Mouse (Mus musculus) heart, postnatal 4 days (tissue): ENCODE results near the gene Gm14692. TPM values are rescaled to one million over a fixed set of nuclear protein-coding genes. Genes with fewer than 3 reads are reported as not detected.
"Not testable (repeated sequence)": the region's sequence is repeated elsewhere in the genome, so short reads cannot be mapped to it uniquely, and the experiment has no call there.

Experiments
- DNase-seq: peaks from one replicate; pipeline ENCODE4 v3.0.0; 2021
- total RNA-seq, 2 experiments: library from RNA; stranded (reverse); gene quantifications; 2 replicates each; pipeline ENCODE4 v1.2.3; 2021

Gm14692 gene
- total RNA-seq: not detected

DNA sequence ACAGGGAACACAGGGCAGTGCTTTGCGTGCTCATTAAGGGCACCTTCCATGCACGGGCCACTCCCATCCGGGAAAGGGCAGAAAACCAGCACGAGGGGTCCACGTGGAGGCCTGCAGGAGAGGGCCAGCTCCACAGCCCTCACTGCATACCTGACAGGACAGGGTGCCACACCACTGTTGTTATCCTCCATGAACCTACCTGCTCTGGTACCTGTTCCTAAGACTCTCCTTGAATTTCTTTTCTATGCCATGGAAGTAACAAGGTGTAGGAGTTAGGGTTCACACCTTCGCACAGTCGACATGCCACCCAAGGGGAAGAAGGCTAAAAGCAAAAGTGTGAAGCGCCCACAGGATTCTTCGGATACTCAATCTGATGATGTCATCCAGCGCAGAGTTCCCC lies at the start of gene Gm14692:
Gene Gm14692 (plus strand): TSS at position 301 of the 400 bp plus-strand sequence.
- DNase-seq: not testable (repeated sequence)

DNA sequence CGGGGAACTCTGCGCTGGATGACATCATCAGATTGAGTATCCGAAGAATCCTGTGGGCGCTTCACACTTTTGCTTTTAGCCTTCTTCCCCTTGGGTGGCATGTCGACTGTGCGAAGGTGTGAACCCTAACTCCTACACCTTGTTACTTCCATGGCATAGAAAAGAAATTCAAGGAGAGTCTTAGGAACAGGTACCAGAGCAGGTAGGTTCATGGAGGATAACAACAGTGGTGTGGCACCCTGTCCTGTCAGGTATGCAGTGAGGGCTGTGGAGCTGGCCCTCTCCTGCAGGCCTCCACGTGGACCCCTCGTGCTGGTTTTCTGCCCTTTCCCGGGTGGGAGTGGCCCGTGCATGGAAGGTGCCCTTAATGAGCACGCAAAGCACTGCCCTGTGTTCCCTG lies 2.0 kb upstream of the Gm14692 start, which contains the start of gene Gm1140:
Gene Gm1140 (minus strand): TSS at position 101 of the 400 bp plus-strand sequence.
- not testable (repeated sequence) for DNase-seq

Other genes starting within 250 kb of the Gm14692 start
- not detected for gene Gm1140, start 2.1 kb upstream of the Gm14692 start, total RNA-seq
- gene 4933436I01Rik, start 225.8 kb downstream of the Gm14692 start, total RNA-seq: not detected